Mouse (Mus musculus) lung, postnatal 0 days (tissue): ENCODE data around the gene Xaf1.
A peak's percentile ranks its signal among the peaks of the same experiment; 100 is the strongest.

ENCODE experiments used
- CTCF ChIP-seq: IDR thresholded peaks from 2 replicates; pipeline ENCODE4 v1.5.1; 2016; ENCODE audit warnings: antibody characterized with exemption, mild to moderate bottlenecking
- EP300 ChIP-seq: IDR thresholded peaks from 2 replicates; pipeline ENCODE4 v1.6.1; 2016; ENCODE audit warnings: antibody characterized with exemption, mild to moderate bottlenecking, control low read depth

- no peak for TF ChIP-seq EP300
- peak; percentile 98 for TF ChIP-seq CTCF
Measured at GRCm38 (mm10) chr11:72354971-72355728, 53.7 kb downstream of the Xaf1 start.
